Comparison of ENCODE assay signal across 18 mouse cellular contexts in the genomic region with DNA sequence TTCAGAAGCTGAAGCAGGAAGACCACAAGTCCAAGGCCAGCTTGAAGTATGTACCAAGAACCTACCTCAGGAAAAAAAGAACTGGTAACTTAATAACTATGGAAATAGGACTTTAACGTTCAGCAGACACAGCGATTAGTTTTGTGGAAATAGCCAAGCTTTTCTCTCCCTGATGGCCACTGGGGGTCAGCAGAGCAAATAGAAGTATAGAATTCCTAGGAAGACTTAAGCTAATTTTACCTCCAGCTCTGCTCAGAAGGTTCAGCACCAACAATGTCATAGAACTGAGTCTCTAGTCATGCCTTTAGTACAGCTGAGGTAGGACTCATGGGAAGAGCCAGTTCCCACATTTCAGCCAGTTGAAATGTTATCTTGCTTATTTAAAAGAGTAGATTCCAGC. TPM values are rescaled to one million over a fixed set of nuclear protein-coding genes. Genes with fewer than 3 reads are reported as not detected.
DNase-seq lines count a peak whose midpoint lies in the region; ATAC-seq and TF ChIP-seq lines count a peak whose summit lies in the region.
"Had no signal": no experiment of that assay in that cellular context is flagged by ENCODE, and none has a peak within 500 bp of the region (broad histone marks: within the 10 kb centered on the region; RNA-seq: fewer than 3 reads in every experiment).

No protein-coding gene starts in this region.

- WGBS in kidney, adult 2 months = 25% methylated on average over 2 of the region's 2 CpGs
- 69% methylated on average over 2 of the region's 2 CpGs for WGBS in kidney, embryonic 14.5 days
- 63% methylated on average over 2 of the region's 2 CpGs for WGBS in lung, postnatal 0 days

- no peak overlapping the region for H3K4me2 ChIP-seq in kidney, embryonic 14.5 days (replicated peaks; ENCODE audit: low read depth, low read length)
- H3K4me2 ChIP-seq in lung, postnatal 0 days (replicated peaks; ENCODE audit: low read depth, low read length) = no peak overlapping the region
- H3K4me2 ChIP-seq: neural tube, embryonic 15.5 days had no signal

- H3K4me1 ChIP-seq in kidney, adult 2 months (ENCODE audit: control insufficient read depth, insufficient read depth, low read length) = no peaks in the 10 kb centered on the region; the same call in 1 of the 2 replicates
- no peaks in the 10 kb centered on the region for H3K4me1 ChIP-seq in kidney, embryonic 14.5 days (ENCODE audit: control insufficient read depth, insufficient read depth, low read length)
- H3K4me1 ChIP-seq in lung, postnatal 0 days (ENCODE audit: insufficient read depth, low read depth, low read length) = no peaks in the 10 kb centered on the region
- no peaks in the 10 kb centered on the region; the same call in 1 of the 2 replicates for H3K4me1 ChIP-seq in cortical plate, adult 2 months (ENCODE audit: control insufficient read depth, insufficient read depth, low read length)

- no peak overlapping the region for H3K4me3 ChIP-seq in kidney, adult 2 months (ENCODE audit: insufficient read depth, low read depth, low read length)
- H3K4me3 ChIP-seq in kidney, embryonic 14.5 days (ENCODE audit: low read length) = no peak overlapping the region
- no peak overlapping the region for H3K4me3 ChIP-seq in lung, postnatal 0 days (ENCODE audit: low read depth, low read length)
- H3K4me3 ChIP-seq in cortical plate, adult 2 months (ENCODE audit: insufficient read depth, low read length) = no peak overlapping the region
- H3K4me3 ChIP-seq: neural tube, embryonic 15.5 days had no signal

- TF ChIP-seq EP300 in lung, postnatal 0 days (IDR thresholded peaks at IDR 0.05) = no peak

- no peak overlapping the region for H3K9ac ChIP-seq in kidney, embryonic 14.5 days (ENCODE audit: low read depth, low read length)
- no peak overlapping the region for H3K9ac ChIP-seq in lung, postnatal 0 days (replicated peaks; ENCODE audit: low read depth)
- H3K9ac ChIP-seq: neural tube, embryonic 15.5 days had no signal

- no peaks in the 10 kb centered on the region for H3K27me3 ChIP-seq in kidney, adult 2 months (replicated peaks; ENCODE audit: control insufficient read depth, insufficient read depth, low read length)
- H3K27me3 ChIP-seq in kidney, embryonic 14.5 days (ENCODE audit: control insufficient read depth, insufficient read depth, low read length) = no peaks in the 10 kb centered on the region
- no peaks in the 10 kb centered on the region for H3K27me3 ChIP-seq in lung, postnatal 0 days (replicated peaks; ENCODE audit: insufficient read depth, low read length)
- H3K27me3 ChIP-seq: neural tube, embryonic 15.5 days had no signal

- no peak for TF ChIP-seq POLR2A in kidney, adult 2 months (IDR thresholded peaks at IDR 0.05; ENCODE audit: low read depth, low read length)
- TF ChIP-seq POLR2A in cortical plate, adult 2 months (IDR thresholded peaks at IDR 0.05; ENCODE audit: extremely low read depth, insufficient read depth, low read length) = no peak

- H3K9me3 ChIP-seq in kidney, embryonic 14.5 days (ENCODE audit: control insufficient read depth, low read length) = no peaks in the 10 kb centered on the region
- H3K9me3 ChIP-seq in lung, postnatal 0 days (ENCODE audit: low read length) = no peaks in the 10 kb centered on the region
- H3K9me3 ChIP-seq: neural tube, embryonic 15.5 days had no signal

- H3K27ac ChIP-seq in kidney, adult 2 months (ENCODE audit: insufficient read depth, low read depth, low read length) = no peak overlapping the region
- no peak overlapping the region for H3K27ac ChIP-seq in kidney, embryonic 14.5 days (ENCODE audit: low read depth, low read length)
- H3K27ac ChIP-seq in lung, postnatal 0 days (ENCODE audit: low read length) = no peak overlapping the region
- no peak overlapping the region for H3K27ac ChIP-seq in cortical plate, adult 2 months (ENCODE audit: insufficient read depth, low read length)
- H3K27ac ChIP-seq: neural tube, embryonic 15.5 days had no signal

- peak; percentile 2 for DNase-seq in embryo, embryonic 10.5 days (ENCODE audit: low spot score)
- no peak for DNase-seq in embryo, embryonic 11 days
- DNase-seq in kidney, adult 2 months = peak; percentile 28
- DNase-seq in lung, postnatal 0 days (ENCODE audit: low spot score) = peak; percentile 36
- no peak for DNase-seq in lung, postnatal 25 days (ENCODE audit: low spot score)
- DNase-seq: adrenal gland, postnatal 10 days; heart, adult 11 months; heart, postnatal 36 days; lung, adult 18-20 months; thymus, adult 18-20 months had no signal

- no peak for TF ChIP-seq CTCF in kidney, adult 2 months (conservative IDR thresholded peaks at IDR 0.05; ENCODE audit: insufficient read depth, insufficient read length, low read depth, low read length)
- peak; percentile 38 for TF ChIP-seq CTCF in lung, postnatal 0 days (IDR thresholded peaks at IDR 0.05)
- peak; percentile 26; the same call in 1 of the 2 replicates for TF ChIP-seq CTCF in cortical plate, adult 2 months (IDR thresholded peaks at IDR 0.05; ENCODE audit: extremely low read depth, insufficient read depth, low read length)

- no peaks in the 10 kb centered on the region for H3K36me3 ChIP-seq in kidney, adult 2 months (ENCODE audit: control insufficient read depth, insufficient read depth, low read length)
- H3K36me3 ChIP-seq in kidney, embryonic 14.5 days (ENCODE audit: control insufficient read depth, insufficient read depth, low read length) = peaks cover 9% of the 10 kb centered on the region; the same call in 1 of the 2 replicates
- no peaks in the 10 kb centered on the region for H3K36me3 ChIP-seq in lung, postnatal 0 days (ENCODE audit: insufficient read depth, low read length)

- no peak for ATAC-seq in kidney, embryonic 14.5 days (ENCODE audit: low FRiP score, low TSS enrichment)
- no peak for ATAC-seq in lung, postnatal 0 days
- no peak for ATAC-seq in megakaryocyte progenitor cell, adult 5-6 weeks (replicated peaks; ENCODE audit: poor library complexity)

RNA-seq across cellular contexts. Expression of a gene that starts 4.2 kb away (rescaled TPM):
- 0.10 and 0.11 TPM in 2 replicates for polyA plus RNA-seq in kidney, adult 2 months (2012; rRNA removed)
- polyA plus RNA-seq in kidney, embryonic 14.5 days (2014; fragmentation: Nextera tagmentation; extraction: Ambion mirVana) = 22.0 and 36.1 TPM in 2 replicates
- 1.0 and 1.6 TPM in 2 replicates for polyA plus RNA-seq in lung, postnatal 0 days (2015; fragmentation: Nextera tagmentation; extraction: Ambion mirVana)
- polyA plus RNA-seq in cortical plate, adult 2 months (2012; rRNA removed) = 1.2 and 1.3 TPM in 2 replicates
- 29.9 and 34.5 TPM in 2 replicates for total RNA-seq in megakaryocyte progenitor cell, adult 5-6 weeks (2015)
- total RNA-seq in megakaryocyte progenitor cell, adult 5-6 weeks (2017) = 39.4 and 39.9 TPM in 2 replicates

RNA-seq across cellular contexts. Expression of a gene that starts 5.0 kb away (rescaled TPM):
- 31.2 and 36.6 TPM in 2 replicates for polyA plus RNA-seq in kidney, adult 2 months (2012; rRNA removed)
- polyA plus RNA-seq in kidney, embryonic 14.5 days (2014; fragmentation: Nextera tagmentation; extraction: Ambion mirVana) = 109 and 131 TPM in 2 replicates
- polyA plus RNA-seq in lung, postnatal 0 days (2015; fragmentation: Nextera tagmentation; extraction: Ambion mirVana) = 78.8 and 82.2 TPM in 2 replicates
- 49.3 and 55.7 TPM in 2 replicates for polyA plus RNA-seq in cortical plate, adult 2 months (2012; rRNA removed)
- 59.2 and 69.1 TPM in 2 replicates for total RNA-seq in megakaryocyte progenitor cell, adult 5-6 weeks (2015)
- 27.6 and 34.6 TPM in 2 replicates for total RNA-seq in megakaryocyte progenitor cell, adult 5-6 weeks (2017)

RNA-seq across cellular contexts. Expression of a gene that starts 16.1 kb away (rescaled TPM):
- not detected in 2 replicates for polyA plus RNA-seq in kidney, adult 2 months (2012; rRNA removed)
- not detected in 2 replicates for polyA plus RNA-seq in kidney, embryonic 14.5 days (2014; fragmentation: Nextera tagmentation; extraction: Ambion mirVana)
- not detected in 2 replicates for polyA plus RNA-seq in lung, postnatal 0 days (2015; fragmentation: Nextera tagmentation; extraction: Ambion mirVana)
- 4.3 and 4.8 TPM in 2 replicates for polyA plus RNA-seq in cortical plate, adult 2 months (2012; rRNA removed)
- not detected in 2 replicates for total RNA-seq in megakaryocyte progenitor cell, adult 5-6 weeks (2015)
- not detected in 2 replicates for total RNA-seq in megakaryocyte progenitor cell, adult 5-6 weeks (2017)
- total RNA-seq: adrenal gland, postnatal 10 days; heart, postnatal 36 days; megakaryocyte-erythroid progenitor cell, adult 5-6 weeks had no signal
- polyA plus RNA-seq: embryonic facial prominence, embryonic 11.5 days; limb, embryonic 14.5 days; neural tube, embryonic 15.5 days had no signal

RNA-seq across cellular contexts. Expression of a gene that starts 26.7 kb away (rescaled TPM):
- not detected in 2 replicates for polyA plus RNA-seq in kidney, adult 2 months (2012; rRNA removed)
- polyA plus RNA-seq in kidney, embryonic 14.5 days (2014; fragmentation: Nextera tagmentation; extraction: Ambion mirVana) = not detected in 2 replicates
- polyA plus RNA-seq in lung, postnatal 0 days (2015; fragmentation: Nextera tagmentation; extraction: Ambion mirVana) = not detected in 2 replicates
- 0.04 TPM in 1 of 2 replicates, not detected in the other for polyA plus RNA-seq in cortical plate, adult 2 months (2012; rRNA removed)
- total RNA-seq in megakaryocyte progenitor cell, adult 5-6 weeks (2015) = not detected in 2 replicates
- not detected in 2 replicates for total RNA-seq in megakaryocyte progenitor cell, adult 5-6 weeks (2017)
- total RNA-seq: heart, postnatal 36 days; megakaryocyte-erythroid progenitor cell, adult 5-6 weeks had no signal
- polyA plus RNA-seq: embryonic facial prominence, embryonic 11.5 days; neural tube, embryonic 15.5 days had no signal

RNA-seq across cellular contexts. Expression of a gene that starts 49.3 kb away (rescaled TPM):
- polyA plus RNA-seq in kidney, adult 2 months (2012; rRNA removed) = not detected in 2 replicates
- not detected in 2 replicates for polyA plus RNA-seq in kidney, embryonic 14.5 days (2014; fragmentation: Nextera tagmentation; extraction: Ambion mirVana)
- 0.08 and 0.10 TPM in 2 replicates for polyA plus RNA-seq in lung, postnatal 0 days (2015; fragmentation: Nextera tagmentation; extraction: Ambion mirVana)
- polyA plus RNA-seq in cortical plate, adult 2 months (2012; rRNA removed) = not detected in 2 replicates
- total RNA-seq in megakaryocyte progenitor cell, adult 5-6 weeks (2015) = not detected in 2 replicates
- not detected in 2 replicates for total RNA-seq in megakaryocyte progenitor cell, adult 5-6 weeks (2017)
- total RNA-seq: adrenal gland, postnatal 10 days; heart, postnatal 36 days; left cerebral cortex, postnatal 10 days; megakaryocyte-erythroid progenitor cell, adult 5-6 weeks had no signal
- polyA plus RNA-seq: embryonic facial prominence, embryonic 11.5 days; limb, embryonic 14.5 days; neural tube, embryonic 15.5 days had no signal

Comparison
In these comparisons a context has a peak if more than half of its experiments do, and no peak if none do; other contexts are left out.
1. DNase-seq: peak in embryo, embryonic 10.5 days (single experiment), kidney, adult 2 months (single experiment) and lung, postnatal 0 days (single experiment); none in embryo, embryonic 11 days (single experiment) and lung, postnatal 25 days (single experiment).